Mouse (Mus musculus) liver, embryonic 16.5 days (tissue): ENCODE results near the gene Ppm1k. TPM values are rescaled to one million over a fixed set of nuclear protein-coding genes. Genes with fewer than 3 reads are reported as not detected.
"Not testable (repeated sequence)": the region's sequence is repeated elsewhere in the genome, so short reads cannot be mapped to it uniquely, and the experiment has no call there.

Experiments used
- ATAC-seq: fragments of 200-750 bp; cut with Nextera tagmentation; 2 replicates; pipeline ENCODE4 v1.8.0; 2017; ENCODE audit warnings: low read depth, mild to moderate bottlenecking, moderate number of reproducible peaks, moderate library complexity
- H3K27ac ChIP-seq: fragments of 300-500 bp; sonication (generic); 2 replicates; pipeline ENCODE4 v1.5.1; 2014; ENCODE audit warnings: mild to moderate bottlenecking, low read length
- H3K27me3 ChIP-seq: fragments of 300-500 bp; sonication (generic); 2 replicates; pipeline ENCODE4 v1.6.1; 2014; ENCODE audit warnings: low read depth, low read length, mixed read lengths; ENCODE audit not compliant: control insufficient read depth, insufficient read depth
- H3K36me3 ChIP-seq: fragments of 300-500 bp; sonication (generic); 2 replicates; pipeline ENCODE4 v1.6.1; 2014; ENCODE audit warnings: mild to moderate bottlenecking; ENCODE audit not compliant: control insufficient read depth, insufficient read depth
- H3K4me1 ChIP-seq: fragments of 300-500 bp; sonication (generic); 2 replicates; pipeline ENCODE4 v1.6.1; 2014; ENCODE audit warnings: low read depth, low read length, mixed read lengths; ENCODE audit not compliant: control insufficient read depth
- H3K4me2 ChIP-seq: fragments of 300-500 bp; sonication (generic); 2 replicates; pipeline ENCODE4 v1.6.1; 2014; ENCODE audit warnings: low read depth, low read length, mixed read lengths
- H3K4me3 ChIP-seq: fragments of 300-500 bp; sonication (generic); 2 replicates; pipeline ENCODE4 v1.5.1; 2014; ENCODE audit warnings: low read depth, mild to moderate bottlenecking, low read length
- H3K9ac ChIP-seq: fragments of 300-500 bp; sonication (generic); 2 replicates; pipeline ENCODE4 v1.6.1; 2014; ENCODE audit warnings: low read depth, low read length
- H3K9me3 ChIP-seq: fragments of 300-500 bp; sonication (generic); replicated peaks from 2 replicates; pipeline ENCODE4 v1.6.1; 2016; ENCODE audit warnings: low read length; ENCODE audit not compliant: control insufficient read depth
- WGBS: fragments of 180-500 bp; shearing (Covaris S2); extraction: QIAGEN DNeasy Blood & Tissue Kit; methylation state at CpG from one replicate; pipeline ENCODE4 v1.1.7; 2014; ENCODE audit not compliant: insufficient replicate concordance; 5-methylcytosine and 5-hydroxymethylcytosine counted together
- polyA plus RNA-seq: library from polyadenylated mRNA; unstranded; fragments of >200 nt; fragmentation: Nextera tagmentation; extraction: Ambion mirVana; gene quantifications from 2 replicates; pipeline ENCODE4 v1.2.1, GENCODE M21; 2015

Ppm1k gene
- polyA plus RNA-seq, 1 experiment from 2014 or later: 6.6 TPM

DNA sequence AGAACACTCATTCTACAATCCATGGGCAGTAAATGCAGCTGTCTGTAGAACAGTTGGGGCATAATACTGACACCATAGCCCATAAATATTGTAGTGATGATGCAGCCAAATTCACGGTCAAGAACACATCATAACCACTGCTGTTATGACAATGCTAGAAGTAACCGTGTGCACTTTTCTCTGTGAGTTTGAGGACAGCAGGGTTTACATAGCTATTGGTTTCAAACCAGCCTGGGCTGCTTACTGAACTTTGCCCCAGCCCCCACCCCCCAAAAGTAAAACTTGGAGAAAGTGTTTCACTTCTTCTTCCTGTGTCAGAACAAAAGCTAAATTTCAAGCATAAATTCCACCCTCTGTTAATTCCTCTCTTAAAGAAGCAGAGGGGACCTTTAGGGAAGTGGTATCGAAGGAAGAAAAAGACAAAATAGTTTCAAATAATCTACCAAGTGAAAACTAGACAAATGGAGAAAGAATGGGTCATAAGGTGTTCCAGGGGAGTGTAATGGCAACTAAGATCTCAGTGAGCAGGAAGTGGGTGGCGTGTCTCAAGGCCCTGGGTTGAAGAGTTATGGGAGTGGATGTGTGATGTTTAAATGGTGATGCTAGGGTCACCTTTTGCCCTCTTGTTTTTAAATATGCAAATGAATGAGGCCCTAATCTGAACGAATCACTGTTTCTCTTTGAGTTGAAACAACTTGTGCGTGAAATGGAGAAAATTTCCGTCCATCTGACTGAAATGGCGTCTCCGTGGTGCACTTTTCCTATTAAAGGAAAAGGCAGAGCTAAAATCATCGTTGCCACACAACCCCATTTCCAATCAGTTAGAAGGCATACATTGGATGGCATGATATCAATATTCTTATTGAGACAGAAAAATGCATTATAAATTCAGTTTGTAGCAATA, 14.3 kb downstream of the Ppm1k start:
- no peaks in the 10 kb centered on the region for H3K9me3 ChIP-seq
- no peak overlapping the region for H3K4me3 ChIP-seq
- ATAC-seq: no peak
- no peaks in the 10 kb centered on the region for H3K36me3 ChIP-seq
- no peak overlapping the region for H3K27ac ChIP-seq
- 66% methylated on average over 10 of the region's 10 CpGs for WGBS
- H3K27me3 ChIP-seq: no peaks in the 10 kb centered on the region
- H3K9ac ChIP-seq: no peak overlapping the region
- no peak overlapping the region for H3K4me2 ChIP-seq
- no peaks in the 10 kb centered on the region for H3K4me1 ChIP-seq

DNA sequence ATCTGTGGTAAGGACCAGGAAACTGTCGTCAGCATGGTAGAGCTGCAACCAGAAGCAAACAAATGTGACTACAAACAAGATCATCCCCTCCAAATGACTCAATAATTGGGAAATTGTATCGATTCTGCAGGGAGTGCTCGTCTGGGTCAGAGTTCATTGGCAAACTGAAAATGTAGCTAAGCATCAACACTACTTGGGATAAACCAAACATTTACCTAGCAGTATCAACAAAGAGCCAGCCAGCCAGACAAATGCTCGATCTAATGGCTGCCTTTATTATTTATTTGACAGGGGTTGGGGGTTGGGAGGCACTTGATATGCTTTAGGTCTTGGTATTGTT, 21.3 kb downstream of the Ppm1k start:
- Histone ChIP-seq H3K9me3 (no peaks in the 10 kb centered on the region), H3K4me3 (no peak overlapping the region), H3K4me2 (peak overlapping the region; percentile 20; the same call in 1 of the 2 replicates), H3K27ac (peak overlapping the region; percentile 86), H3K36me3 (no peaks in the 10 kb centered on the region), H3K27me3 (no peaks in the 10 kb centered on the region), H3K9ac (no peak overlapping the region), H3K4me1 (no peaks in the 10 kb centered on the region; the same call in 1 of the 2 replicates)
- WGBS: 50% methylated on average over 4 of the region's 4 CpGs
- ATAC-seq: peak; percentile 83

DNA sequence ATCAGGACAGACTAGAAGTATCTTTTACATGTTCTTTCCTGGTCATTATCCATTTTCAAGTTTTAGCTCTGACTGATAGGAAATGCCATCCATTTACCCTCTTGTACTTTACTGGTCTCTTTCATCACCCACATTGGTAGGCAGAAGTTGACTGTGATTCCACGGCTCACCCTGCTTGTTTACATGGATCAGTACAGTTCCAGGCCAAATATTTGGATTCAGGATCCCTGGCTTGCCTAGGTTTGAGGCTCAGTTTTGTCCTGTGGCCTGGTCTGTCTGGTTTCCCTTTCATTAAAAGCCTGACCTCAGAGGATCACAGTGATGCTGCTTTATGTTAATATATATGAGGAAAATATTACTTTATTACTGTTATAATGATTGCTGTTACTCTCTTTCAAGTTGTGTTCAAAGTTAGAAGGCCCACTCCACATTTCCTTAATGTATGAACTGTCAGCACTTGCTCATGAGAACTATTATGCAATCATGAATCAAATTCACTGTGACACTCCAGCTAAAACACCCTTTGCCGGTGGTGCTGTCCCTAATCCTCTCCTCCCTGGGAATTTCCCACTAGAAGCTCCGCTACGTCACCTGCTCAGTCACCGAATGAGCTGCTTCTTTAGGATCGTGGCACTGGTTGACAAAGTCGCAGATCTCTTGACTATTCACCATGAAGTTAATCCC, 21.8 kb downstream of the Ppm1k start:
- Histone ChIP-seq H3K27ac (peak overlapping the region; percentile 86), H3K4me2 (peak overlapping the region; percentile 20; the same call in 1 of the 2 replicates), H3K4me3 (no peak overlapping the region), H3K36me3 (no peaks in the 10 kb centered on the region), H3K9me3 (no peaks in the 10 kb centered on the region), H3K27me3 (no peaks in the 10 kb centered on the region), H3K4me1 (no peaks in the 10 kb centered on the region; the same call in 1 of the 2 replicates), H3K9ac (no peak overlapping the region)
- ATAC-seq: peak; percentile 80
- WGBS: 57% methylated on average over 7 of the region's 7 CpGs

DNA sequence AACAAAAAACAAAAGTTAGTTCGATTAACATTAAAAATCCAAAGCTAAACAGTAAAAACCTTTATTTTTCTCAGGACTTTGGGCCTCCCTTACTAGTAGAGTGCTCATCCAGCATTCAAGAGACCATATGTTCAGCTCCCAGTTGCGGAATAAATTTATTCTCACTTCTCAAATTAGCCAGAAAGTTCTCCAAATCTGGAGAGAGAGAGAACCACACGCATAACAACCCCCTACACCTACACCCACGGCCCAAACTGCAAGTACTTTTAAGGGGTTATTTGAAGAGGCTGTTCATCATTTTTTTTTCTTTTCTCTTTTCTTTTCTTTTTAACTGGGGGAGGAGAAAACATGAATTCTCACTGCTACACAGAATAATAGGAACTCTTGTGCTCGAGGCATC, 23.4 kb downstream of the Ppm1k start:
- H3K4me1 ChIP-seq: no peaks in the 10 kb centered on the region; the same call in 1 of the 2 replicates
- no peak overlapping the region for H3K4me2 ChIP-seq
- H3K27ac ChIP-seq: no peak overlapping the region
- no peak for ATAC-seq
- H3K4me3 ChIP-seq: no peak overlapping the region
- no peak overlapping the region for H3K9ac ChIP-seq
- no peaks in the 10 kb centered on the region for H3K9me3 ChIP-seq
- no peaks in the 10 kb centered on the region for H3K36me3 ChIP-seq
- 69% methylated on average over 5 of the region's 5 CpGs for WGBS
- no peaks in the 10 kb centered on the region for H3K27me3 ChIP-seq

DNA sequence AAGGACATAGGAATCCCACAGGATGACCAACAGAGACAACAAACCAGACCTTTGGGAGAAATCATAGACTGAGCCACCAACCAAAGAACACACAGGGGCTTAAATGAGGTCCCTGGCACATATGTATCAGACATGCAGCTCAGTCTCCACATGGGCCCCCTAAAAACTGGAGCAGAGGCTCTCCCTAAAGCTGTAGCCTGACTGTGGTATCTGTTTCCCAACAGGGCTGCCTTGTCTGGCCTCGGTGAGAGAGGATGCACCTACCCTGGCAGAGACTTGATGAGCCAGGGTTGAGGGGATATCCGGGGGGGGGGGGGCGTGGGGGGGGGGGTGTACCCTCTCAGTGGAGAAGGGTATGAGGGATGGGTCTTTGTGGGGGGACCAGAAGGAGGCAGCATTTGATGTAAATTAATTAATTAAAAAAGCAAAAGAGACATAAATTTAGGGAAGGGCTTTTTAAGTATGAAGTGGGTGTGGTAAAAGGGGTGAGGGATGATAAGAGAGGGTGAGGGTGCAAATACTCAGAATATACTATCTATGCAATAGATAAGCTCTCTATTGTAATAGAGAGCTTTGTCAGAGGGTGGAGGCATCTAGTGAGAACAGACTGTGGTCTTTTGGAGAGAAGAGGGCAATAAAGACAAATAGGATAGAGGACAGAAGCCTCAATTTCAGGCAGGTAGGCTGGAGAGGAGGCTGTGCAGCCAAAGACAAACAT, 31.4 kb downstream of the Ppm1k start:
- H3K4me3 ChIP-seq: no peak overlapping the region
- no peaks in the 10 kb centered on the region for H3K27me3 ChIP-seq
- H3K36me3 ChIP-seq: no peaks in the 10 kb centered on the region
- no peak for ATAC-seq
- H3K9ac ChIP-seq: no peak overlapping the region
- H3K9me3 ChIP-seq: no peaks in the 10 kb centered on the region
- no peak overlapping the region for H3K27ac ChIP-seq
- no peak overlapping the region for H3K4me2 ChIP-seq
- WGBS: 20% methylated on average over 2 of the region's 3 CpGs
- no peaks in the 10 kb centered on the region for H3K4me1 ChIP-seq

DNA sequence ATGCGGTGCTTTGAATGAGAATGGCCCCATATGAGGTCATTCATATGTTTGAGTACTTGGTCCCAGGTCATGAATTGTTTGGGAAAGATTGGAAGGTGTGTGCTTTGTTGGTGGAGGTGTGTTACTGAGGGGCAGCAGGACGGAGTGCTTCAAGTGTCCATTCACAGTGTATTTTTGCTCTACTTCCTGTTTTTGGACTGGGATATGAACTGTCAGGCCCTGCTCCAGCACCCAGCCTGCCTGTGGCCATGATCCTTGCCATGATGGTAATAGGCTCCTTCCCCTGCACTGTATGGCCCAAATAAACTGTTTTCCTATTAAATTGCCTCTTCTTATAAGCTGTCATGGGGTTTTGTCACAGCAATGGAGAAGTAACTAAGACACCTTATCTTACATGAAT, 36.1 kb downstream of the Ppm1k start:
- Histone ChIP-seq H3K4me2 (no peak overlapping the region), H3K27me3 (no peaks in the 10 kb centered on the region), H3K27ac (no peak overlapping the region), H3K4me1 (no peaks in the 10 kb centered on the region), H3K36me3 (no peaks in the 10 kb centered on the region), H3K9me3 (no peaks in the 10 kb centered on the region), H3K4me3 (no peak overlapping the region), H3K9ac (no peak overlapping the region)
- WGBS: 46% methylated on average over 2 of the region's 2 CpGs
- ATAC-seq: no peak

DNA sequence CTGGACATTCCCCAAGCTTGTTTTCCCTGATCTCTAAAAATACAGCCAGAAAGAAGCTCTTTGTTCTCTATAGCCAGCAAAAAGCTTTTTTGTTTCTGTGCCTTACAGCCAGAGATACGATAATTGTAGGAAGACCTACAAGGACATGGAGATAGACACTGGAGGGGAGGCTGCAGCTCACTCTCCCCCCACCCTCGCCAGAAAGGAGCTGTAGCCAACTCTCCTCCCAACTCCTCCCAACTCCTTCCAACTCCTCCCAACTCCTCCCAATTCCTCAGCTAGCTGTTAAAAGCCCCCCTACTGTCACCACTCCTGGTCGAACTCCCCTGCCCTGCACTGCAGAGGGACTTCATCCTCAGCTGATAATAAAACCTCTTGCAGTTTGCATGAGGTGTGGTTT, 67.1 kb downstream of the Ppm1k start:
- not testable (repeated sequence) for ATAC-seq
- WGBS: 30% methylated on average over 3 of the region's 3 CpGs

More for the DNA sequence above, 67.1 kb downstream of the Ppm1k start:
- H3K9me3 ChIP-seq, H3K36me3 ChIP-seq, H3K4me2 ChIP-seq, H3K4me3 ChIP-seq, H3K9ac ChIP-seq, H3K4me1 ChIP-seq, H3K27me3 ChIP-seq, H3K27ac ChIP-seq: not testable (repeated sequence)
